Mouse (Mus musculus) NIH3T3 (cell line): ENCODE results near the gene Ppp1r1c.

ENCODE experiments used
- DNase-seq: peaks from one replicate; pipeline ENCODE4 v3.0.0-alpha.2; 2012; ENCODE audit warnings: low read depth

Ppp1r1c gene

DNA sequence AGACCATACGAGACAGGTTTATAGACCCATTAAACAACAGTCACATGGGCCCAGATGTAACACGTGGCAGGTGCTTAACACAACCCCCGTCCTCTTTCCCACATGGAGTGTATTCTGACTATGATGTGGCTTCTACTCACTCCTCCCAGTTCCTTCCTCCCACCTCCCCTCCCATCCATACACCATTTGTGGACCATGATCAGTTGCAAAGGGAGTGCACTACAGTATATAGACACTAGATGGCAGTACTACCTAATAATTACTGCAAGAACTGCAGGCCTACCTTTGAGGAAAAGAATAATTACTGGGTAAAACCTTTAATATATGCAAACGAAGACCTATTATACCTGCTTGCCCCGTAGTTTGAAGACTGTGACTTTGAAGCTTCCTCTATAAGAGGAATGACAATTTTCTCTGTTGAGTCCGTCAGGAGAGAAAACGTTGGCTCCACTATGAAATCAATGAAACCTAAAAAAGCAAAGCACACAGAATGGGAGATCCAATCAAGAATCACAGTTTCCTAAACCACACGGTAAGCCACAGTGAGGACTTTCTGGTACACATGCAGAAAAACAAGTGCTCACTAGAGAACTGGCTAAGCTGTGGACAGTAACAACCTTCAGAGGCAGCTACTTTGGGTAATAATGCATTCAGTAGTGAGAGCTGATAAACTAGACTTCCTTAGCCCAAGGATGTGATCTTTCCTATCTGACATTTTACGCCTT is 157.9 kb downstream of the Ppp1r1c start:
- DNase-seq, result peak; percentile 81
